Mouse (Mus musculus) embryonic facial prominence, embryonic 11.5 days (tissue): ENCODE measurements around the gene Fam160b1. TPM values are rescaled to one million over a fixed set of nuclear protein-coding genes. Genes with fewer than 3 reads are reported as not detected.

ENCODE experiments used
- ATAC-seq: fragments of 200-750 bp; cut with Nextera tagmentation; replicated peaks from 2 replicates; pipeline ENCODE4 v1.8.0; 2017; ENCODE audit warnings: low read depth; ENCODE audit not compliant: insufficient number of reproducible peaks, low FRiP score, low TSS enrichment
- DNase-seq: peaks from one replicate; pipeline ENCODE4 v3.0.0-alpha.2; 2015; ENCODE audit warnings: low spot score
- H3K27ac ChIP-seq: fragments of 300-500 bp; sonication (generic); replicated peaks from 2 replicates; pipeline ENCODE4 v1.5.1; 2014; ENCODE audit warnings: mild to moderate bottlenecking, low read depth, low read length, control low read depth
- H3K27me3 ChIP-seq: fragments of 300-500 bp; sonication (generic); 2 replicates; pipeline ENCODE4 v1.6.1; 2014; ENCODE audit warnings: mild to moderate bottlenecking, low read length, moderate library complexity, mixed read lengths; ENCODE audit not compliant: control insufficient read depth, insufficient read depth
- H3K36me3 ChIP-seq: fragments of 300-500 bp; sonication (generic); replicated peaks from 2 replicates; pipeline ENCODE4 v1.6.1; 2014; ENCODE audit warnings: low read depth, mild to moderate bottlenecking, low read length, moderate library complexity, mixed read lengths; ENCODE audit not compliant: control insufficient read depth, insufficient read depth
- H3K4me1 ChIP-seq: fragments of 300-500 bp; sonication (generic); 2 replicates; pipeline ENCODE4 v1.6.1; 2014; ENCODE audit warnings: low read length, mixed read lengths; ENCODE audit not compliant: control insufficient read depth, insufficient read depth
- H3K4me2 ChIP-seq: fragments of 300-500 bp; sonication (generic); 2 replicates; pipeline ENCODE4 v1.6.1; 2014; ENCODE audit warnings: low read depth, mild to moderate bottlenecking, control low read depth, low read length, moderate library complexity
- H3K4me3 ChIP-seq: fragments of 300-500 bp; sonication (generic); 2 replicates; pipeline ENCODE4 v1.5.1; 2014; ENCODE audit warnings: low read depth, low read length, control low read depth
- H3K9ac ChIP-seq: fragments of 300-500 bp; sonication (generic); replicated peaks from 2 replicates; pipeline ENCODE4 v1.6.1; 2014; ENCODE audit warnings: mild to moderate bottlenecking, control low read depth, low read length
- H3K9me3 ChIP-seq: fragments of 300-500 bp; sonication (generic); replicated peaks from 2 replicates; pipeline ENCODE4 v1.6.1; 2016; ENCODE audit warnings: mild to moderate bottlenecking, low read length, inconsistent platforms, mixed read lengths; ENCODE audit not compliant: control insufficient read depth
- WGBS: fragments of 180-500 bp; shearing (Covaris S2); extraction: QIAGEN DNeasy Blood & Tissue Kit; methylation state at CpG from one replicate; pipeline ENCODE4 v1.1.7; 2014; 5-methylcytosine and 5-hydroxymethylcytosine counted together
- polyA plus RNA-seq: library from polyadenylated mRNA; unstranded; fragments of >200 nt; fragmentation: Nextera tagmentation; extraction: Ambion mirVana; gene quantifications from 2 replicates; pipeline ENCODE4 v1.2.1, GENCODE M21; 2014

Gene Fam160b1
- polyA plus RNA-seq, 1 experiment from 2014 or later = 14.9 TPM

- Histone ChIP-seq H3K9ac (no peak overlapping the region), H3K27me3 (no peaks in the 10 kb centered on the region), H3K36me3 (no peaks in the 10 kb centered on the region), H3K4me2 (no peak overlapping the region), H3K9me3 (no peaks in the 10 kb centered on the region), H3K4me1 (no peaks in the 10 kb centered on the region), H3K27ac (no peak overlapping the region), H3K4me3 (no peak overlapping the region)
- ATAC-seq (no peak), DNase-seq (no peak)
- WGBS = 52% methylated on average over 6 of the region's 6 CpGs
These were observed 73.5 kb downstream of the Fam160b1 start for GRCm38 (mm10) chr19:57434024-57434423.

GRCm38 (mm10) chr19:57436586-57437021 is 76.1 kb downstream of the Fam160b1 start:
- no peak overlapping the region for H3K9ac ChIP-seq
- ATAC-seq (no peak), DNase-seq (no peak)
- H3K27me3 ChIP-seq = no peaks in the 10 kb centered on the region
- no peak overlapping the region for H3K27ac ChIP-seq
- H3K36me3 ChIP-seq = no peaks in the 10 kb centered on the region
- 67% methylated on average over 10 of the region's 10 CpGs for WGBS
- no peak overlapping the region for H3K4me2 ChIP-seq
- no peaks in the 10 kb centered on the region for H3K9me3 ChIP-seq
- no peak overlapping the region for H3K4me3 ChIP-seq
- H3K4me1 ChIP-seq = no peaks in the 10 kb centered on the region

GRCm38 (mm10) chr19:57437042-57437441 is 76.6 kb downstream of the Fam160b1 start:
- H3K36me3 ChIP-seq = no peaks in the 10 kb centered on the region
- no peak overlapping the region for H3K4me3 ChIP-seq
- H3K27me3 ChIP-seq = no peaks in the 10 kb centered on the region
- no peak overlapping the region for H3K27ac ChIP-seq
- 88% methylated on average over 7 of the region's 7 CpGs for WGBS
- H3K9me3 ChIP-seq = no peaks in the 10 kb centered on the region
- no peak for DNase-seq
- ATAC-seq = no peak
- no peak overlapping the region for H3K4me2 ChIP-seq
- no peak overlapping the region for H3K9ac ChIP-seq
- H3K4me1 ChIP-seq = no peaks in the 10 kb centered on the region

Other genes with a start within 250 kb of the Fam160b1 start
- 22.8 and 24.2 TPM in 2 replicates for gene Ablim1, start 45.8 kb upstream of the Fam160b1 start, polyA plus RNA-seq
- 21.0 and 24.2 TPM in 2 replicates for gene Trub1, start 92.2 kb downstream of the Fam160b1 start, polyA plus RNA-seq